Mouse (Mus musculus) spleen, postnatal 36 days (tissue): ENCODE results near the gene Vps11.
"Not testable (repeated sequence)": the region's sequence is repeated elsewhere in the genome, so short reads cannot be mapped to it uniquely, and the experiment has no call there.

Source experiments
- DNase-seq, 2 experiments: peaks; one replicate each; pipeline ENCODE4 v3.0.0; 2022; ENCODE audit warnings: low spot score in 2 of 2, mixed read lengths in 1 of 2

The Vps11 gene

DNA sequence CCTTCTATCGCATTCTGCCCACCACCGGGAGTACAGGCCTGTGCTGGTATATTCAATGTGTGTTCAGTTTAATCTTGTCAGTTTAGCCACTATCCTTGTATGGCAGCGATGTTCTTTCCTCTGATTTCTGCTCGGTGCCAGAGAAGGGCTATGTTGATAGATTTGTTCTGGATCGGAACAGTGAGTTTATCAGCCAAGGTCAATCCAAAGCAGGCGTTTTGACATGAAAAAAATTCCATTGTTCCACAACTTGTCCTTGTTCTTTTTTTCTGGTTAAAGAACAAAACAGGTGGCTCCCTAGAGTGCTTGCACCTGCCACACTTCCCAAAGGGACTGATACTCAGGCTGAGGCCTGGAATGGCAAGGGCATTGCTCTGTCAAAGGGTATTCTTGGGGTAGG is 14.7 kb upstream of the Vps11 start:
- no peak for DNase-seq

DNA sequence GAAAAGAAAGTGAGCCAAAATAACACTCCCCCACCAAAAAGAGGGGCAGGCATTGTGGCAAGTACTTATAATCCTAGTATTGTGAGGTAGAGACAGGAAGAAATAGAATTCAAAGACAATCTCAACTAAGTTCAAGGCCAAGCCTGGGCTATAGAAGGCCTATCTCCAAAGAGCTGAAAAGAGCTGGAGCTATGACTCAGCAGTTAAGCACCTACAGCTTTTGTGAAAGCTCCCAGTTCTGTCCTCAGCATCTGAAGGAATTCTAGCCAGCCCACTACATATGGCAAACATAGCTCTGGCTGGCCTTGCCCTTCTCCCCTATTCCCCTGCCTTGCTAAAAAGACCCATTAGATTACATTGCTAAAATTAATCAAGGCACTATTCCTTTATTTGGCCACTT is 11.9 kb upstream of the Vps11 start:
- DNase-seq = no peak

DNA sequence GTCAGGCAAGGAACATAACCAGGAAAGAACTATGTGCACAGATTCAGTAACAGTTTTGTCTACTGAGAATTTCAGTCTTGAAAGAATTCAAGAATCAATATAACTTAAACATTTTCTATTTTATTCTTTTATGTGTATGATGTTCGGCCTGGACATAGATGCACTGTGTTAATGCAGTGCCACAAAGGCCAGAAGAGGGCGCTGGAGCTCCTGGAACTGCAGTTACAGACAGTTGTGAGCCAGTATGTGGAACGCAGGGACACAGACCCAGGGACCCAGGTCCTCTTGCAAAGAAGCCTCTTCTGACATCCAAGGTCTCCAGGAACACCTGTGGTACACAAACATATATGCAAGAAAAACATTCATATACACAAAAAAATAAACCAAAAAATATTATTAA is 3.0 kb upstream of the Vps11 start:
- no peak for DNase-seq

- not testable (repeated sequence) for DNase-seq
Measured at GRCm38 (mm10) chr9:44361931-44362330, 461 bp upstream of the Vps11 start.

DNA sequence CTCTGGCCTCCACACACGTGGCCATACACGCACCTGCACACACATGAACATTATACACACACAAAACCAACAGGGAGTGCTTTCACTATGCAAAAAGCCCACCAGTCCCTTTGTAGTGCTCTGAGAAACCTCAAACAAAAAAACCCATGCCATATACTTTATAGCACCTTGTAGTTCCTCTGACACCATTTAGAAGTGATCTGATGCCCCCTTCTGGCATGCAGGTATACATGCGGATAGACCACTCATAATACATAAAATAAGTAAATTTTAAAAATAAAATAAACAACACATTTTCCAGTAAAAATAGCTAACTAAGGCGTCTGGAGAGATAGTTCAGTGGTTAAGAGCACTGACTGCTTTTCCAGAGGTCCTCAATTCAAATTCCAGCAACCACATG is 4.3 kb downstream of the Vps11 start:
- DNase-seq = peak in 1 of 2 experiments; percentile 53

- no peak for DNase-seq
Measured at GRCm38 (mm10) chr9:44353142-44353541, 8.3 kb downstream of the Vps11 start.

GRCm38 (mm10) chr9:44352337-44352736 is 9.1 kb downstream of the Vps11 start:
- DNase-seq = no peak

DNA sequence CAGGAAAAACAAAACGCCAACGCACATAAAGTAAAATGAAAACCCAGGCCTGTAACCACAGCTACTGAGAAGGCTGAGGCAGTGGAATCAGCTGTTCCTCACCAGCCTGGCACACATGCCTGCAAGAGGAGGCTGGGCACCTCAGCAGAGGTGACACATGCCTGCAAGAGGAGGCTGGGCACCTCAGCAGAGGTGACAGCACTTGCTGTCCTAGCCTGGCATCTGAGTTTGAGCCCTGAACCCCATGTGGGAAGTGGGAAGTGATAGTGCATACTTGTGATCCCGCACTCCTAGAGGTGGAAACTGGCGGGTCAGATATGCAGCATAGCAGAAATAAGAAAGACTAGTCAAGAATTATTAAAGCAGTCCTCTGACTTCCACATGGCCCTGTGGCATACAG is 10.1 kb downstream of the Vps11 start:
- DNase-seq = no peak

DNA sequence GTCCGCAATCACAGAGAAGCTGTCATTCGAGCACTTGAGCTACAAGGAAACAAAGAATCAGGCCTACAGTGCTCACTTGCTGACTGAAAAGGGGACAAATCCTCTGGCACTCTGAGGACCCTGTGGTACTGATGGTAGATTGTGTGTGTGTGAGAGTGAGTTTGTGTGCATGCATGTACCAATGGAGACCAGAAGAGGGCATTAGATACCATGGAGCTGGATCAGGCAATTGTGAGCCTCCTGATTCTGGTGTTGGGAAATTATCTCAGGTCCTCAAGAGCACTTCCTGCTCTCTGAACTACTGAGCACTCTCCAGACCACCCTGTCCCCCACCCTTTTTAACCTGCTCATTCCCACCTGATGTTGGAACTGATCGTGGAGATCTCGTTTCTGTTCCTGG is 12.9 kb downstream of the Vps11 start:
- no peak for DNase-seq

GRCm38 (mm10) chr9:44347621-44348020 is 13.8 kb downstream of the Vps11 start:
- no peak for DNase-seq

DNA sequence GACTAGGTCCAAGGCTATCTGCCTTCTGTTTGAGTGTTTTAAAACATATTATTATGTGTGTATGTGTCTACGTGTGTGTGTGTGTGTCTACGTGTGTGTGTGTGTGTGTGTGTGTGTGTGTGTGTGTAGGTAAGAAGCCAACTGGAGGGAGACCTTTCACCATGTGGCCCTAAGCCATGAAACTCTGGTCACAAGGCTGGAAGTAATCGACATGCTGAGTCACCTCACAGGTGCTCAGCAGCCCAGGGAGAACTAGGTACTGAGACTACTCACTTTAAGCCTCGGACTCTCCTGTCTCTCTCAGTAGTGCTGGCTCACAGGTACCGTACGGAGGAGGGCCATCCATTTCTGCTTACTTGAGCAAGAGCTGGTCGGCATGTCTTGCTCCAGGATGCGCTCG is 14.3 kb downstream of the Vps11 start:
- no peak for DNase-seq

DNA sequence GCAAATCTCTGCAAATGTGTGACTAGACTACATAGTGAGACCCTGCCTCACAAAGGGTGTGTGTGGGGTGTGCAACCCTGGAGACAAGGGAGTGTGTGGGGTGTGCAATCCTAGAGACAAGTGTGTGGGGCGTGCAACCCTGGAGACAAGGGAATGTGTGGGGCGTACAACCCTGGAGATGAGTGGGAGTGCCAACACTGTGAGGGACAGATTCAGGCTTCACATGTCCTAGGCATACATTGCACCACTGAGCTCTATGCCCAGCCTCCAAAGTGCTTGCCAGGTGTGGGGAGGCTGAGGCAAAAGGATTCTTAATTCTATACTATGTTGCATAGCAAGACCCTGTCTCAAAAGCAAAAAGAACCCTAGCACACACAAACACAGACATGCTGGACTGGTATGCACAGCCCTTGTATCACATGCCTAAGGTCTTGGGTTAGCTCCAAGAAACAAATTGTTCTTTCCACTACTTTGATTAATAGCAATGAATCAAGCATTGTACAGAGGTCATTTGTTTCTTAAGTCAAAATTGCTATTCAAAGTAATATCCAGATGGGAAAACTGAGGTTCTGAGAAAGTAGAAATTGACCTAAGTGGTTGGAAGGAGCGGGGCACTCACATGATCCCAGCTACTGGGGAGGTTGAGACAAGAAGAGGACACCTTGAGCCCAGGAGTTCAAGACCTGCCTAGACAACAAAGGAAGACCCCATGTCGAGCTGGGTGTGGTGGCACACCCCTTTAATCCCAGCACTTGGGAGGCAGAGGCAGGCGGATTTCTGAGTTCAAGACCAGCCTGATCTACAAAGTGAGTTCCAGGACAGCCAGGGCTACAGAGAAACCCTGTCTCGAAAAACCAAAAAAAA is 15.7 kb downstream of the Vps11 start:
- DNase-seq = no peak

- peak; percentile 89 to 92 for DNase-seq
Measured at GRCm38 (mm10) chr9:44343781-44344421, 17.6 kb downstream of the Vps11 start, which contains the start of gene Hmbs. Gene Hmbs (minus strand): TSS chr9:44344228.

DNA sequence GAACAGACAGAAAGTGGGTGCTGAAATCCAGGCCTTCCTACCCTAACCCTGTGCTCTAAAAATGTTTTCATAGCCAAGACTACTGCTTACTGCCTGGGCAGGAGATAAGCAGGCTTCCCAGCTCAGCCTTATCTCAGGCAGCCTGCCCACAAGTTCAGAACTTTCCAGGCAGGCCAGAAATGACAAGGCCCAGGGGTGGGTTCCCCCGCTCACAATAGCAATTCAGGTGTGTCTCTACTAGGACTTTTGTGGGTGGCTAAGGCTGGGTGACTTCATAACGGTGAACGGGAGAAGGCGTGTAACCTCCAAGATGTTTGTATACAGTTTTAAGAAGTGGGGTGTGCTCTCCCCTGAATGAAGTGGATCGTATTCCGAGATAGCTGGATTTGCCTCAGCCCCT is 18.2 kb downstream of the Vps11 start:
- DNase-seq = peak; percentile 69 to 76

DNA sequence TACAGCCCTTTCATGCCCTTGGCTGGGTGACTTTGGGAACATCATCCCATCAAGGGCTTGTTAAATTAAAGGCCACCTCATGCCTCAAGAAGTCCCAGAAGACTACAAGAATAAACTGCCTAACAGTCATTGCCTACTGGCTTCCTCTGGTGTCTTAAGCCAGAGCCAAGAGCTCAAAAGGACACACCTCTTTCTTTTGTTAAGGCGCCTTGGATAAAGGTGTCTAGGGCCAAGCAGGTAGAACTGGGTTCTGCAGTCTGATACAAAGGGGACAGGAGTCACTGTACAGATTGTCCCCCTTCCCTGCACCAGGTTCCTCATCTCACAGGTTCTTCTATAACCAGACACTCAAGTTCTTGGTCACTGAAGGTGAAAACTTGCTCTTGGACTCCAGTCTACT is 18.9 kb downstream of the Vps11 start:
- DNase-seq = no peak

DNA sequence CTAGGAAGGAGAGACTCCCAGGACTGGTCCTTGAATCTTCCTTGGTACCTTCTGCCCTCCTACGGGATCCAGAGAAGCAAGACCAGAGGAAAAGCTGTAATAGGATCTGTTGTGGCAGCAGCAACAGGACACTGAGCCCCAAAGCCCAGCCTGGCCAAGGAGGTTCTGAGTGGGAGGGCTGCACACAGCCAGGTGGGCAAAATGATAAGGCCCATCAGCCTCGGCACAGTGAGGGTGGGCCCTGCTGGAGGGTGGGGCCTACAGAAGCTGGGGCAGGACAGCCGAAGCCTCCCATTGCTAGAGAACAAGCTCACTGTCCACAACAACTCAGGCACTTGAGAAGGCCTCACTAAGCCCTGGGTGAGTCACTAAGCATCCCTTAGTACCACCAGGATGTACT is 19.3 kb downstream of the Vps11 start:
- DNase-seq = peak; percentile 73 to 81

DNA sequence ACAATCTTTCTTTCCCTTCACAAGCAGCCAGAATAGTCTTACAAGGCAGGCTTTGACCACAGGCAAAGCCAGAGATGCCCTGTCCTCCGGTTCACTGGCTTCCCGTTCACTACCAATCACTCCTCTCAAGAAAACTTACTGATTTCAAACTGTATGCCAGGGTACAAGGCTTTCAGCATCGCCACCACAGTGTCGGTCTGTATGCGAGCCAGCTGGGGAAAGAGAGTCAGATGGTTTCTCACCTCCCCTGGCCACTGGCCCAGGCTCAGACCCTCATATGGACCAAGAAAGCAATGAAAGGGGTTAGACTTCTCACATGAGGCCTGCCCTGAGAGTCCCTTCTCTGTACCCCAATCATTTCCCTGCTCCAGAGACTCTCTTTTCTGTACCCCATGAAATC is 20.0 kb downstream of the Vps11 start:
- no peak for DNase-seq

- DNase-seq = no peak
Measured at GRCm38 (mm10) chr9:44338574-44338973, 22.9 kb downstream of the Vps11 start.

- no peak for DNase-seq
Measured at GRCm38 (mm10) chr9:44337436-44338169, 23.9 kb downstream of the Vps11 start.

GRCm38 (mm10) chr9:44336964-44337363 is 24.5 kb downstream of the Vps11 start:
- no peak for DNase-seq

GRCm38 (mm10) chr9:44336513-44336912 is 25.0 kb downstream of the Vps11 start:
- not testable (repeated sequence) for DNase-seq

GRCm38 (mm10) chr9:44336093-44336406 is 25.4 kb downstream of the Vps11 start:
- DNase-seq = no peak
